Mouse (Mus musculus): ENCODE measurements at regions not wholly inside any gene's neighbourhood (a gene's known extent, or its start where the extent isn't known, plus 50 kb on each side); places are given as distances from the start of the nearest gene placed in this dataset.
A peak's percentile ranks its signal among the peaks of the same experiment; 100 is the strongest.

DNA sequence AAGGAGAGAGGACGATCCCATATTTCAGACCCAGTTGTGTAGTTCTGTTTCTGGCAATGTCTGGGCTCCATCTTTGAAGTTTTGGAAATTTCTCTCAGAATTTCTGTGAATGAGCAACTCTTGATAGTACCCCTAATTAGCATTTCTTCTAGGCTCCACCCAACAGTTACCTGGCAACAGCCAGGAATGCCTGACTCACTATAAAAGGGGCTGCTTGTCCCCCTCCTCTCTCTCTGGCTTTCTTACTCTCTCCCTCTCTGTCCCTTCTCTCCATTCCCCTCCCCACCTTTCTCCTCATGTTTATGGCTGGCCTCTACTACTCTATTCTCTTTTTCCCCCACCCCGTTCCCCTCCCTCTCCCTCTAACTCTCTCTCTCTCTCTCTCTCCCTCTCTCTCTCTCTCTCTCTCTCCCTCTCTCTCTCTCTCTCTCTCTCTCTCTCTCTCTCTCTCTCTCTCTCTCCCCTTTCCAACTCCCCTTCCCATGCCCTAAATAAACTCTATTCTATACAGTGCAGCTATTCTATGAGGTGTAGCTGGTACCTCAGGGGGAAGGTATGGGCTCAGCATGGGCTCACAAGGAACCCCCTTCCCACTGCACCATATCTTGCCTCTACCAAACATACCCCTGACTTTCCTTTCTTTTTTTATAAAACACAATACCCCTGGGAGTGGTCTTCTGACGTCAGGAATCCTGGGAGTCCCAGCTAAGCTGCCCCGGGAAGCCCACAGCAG lies 118.7 kb upstream of the Prok2 start:
- no peak for DNase-seq (ENCODE audit: extremely low spot score, low read depth, low spot score)

DNA sequence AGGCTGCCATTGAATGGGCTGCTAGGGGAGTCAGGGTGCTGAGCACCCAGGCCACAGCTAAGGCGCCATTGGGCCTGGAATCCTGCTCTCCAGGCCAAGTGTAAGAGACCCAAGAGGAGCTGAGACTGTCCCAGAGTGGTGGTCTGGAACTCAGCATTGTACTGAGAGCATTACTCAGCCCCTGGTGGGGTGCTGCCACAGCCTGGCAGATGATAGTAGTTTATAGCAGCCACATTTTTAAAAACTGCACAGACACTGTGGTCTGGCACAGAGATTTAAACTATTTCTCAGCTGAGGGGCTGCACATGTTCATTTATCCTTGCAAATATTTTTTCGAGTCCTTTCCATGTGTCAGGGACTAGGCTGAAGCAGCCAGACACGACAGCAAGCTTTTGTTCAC lies 117.3 kb upstream of the Prok2 start:
- DNase-seq (ENCODE audit: extremely low spot score, low read depth, low spot score), result no peak

DNA sequence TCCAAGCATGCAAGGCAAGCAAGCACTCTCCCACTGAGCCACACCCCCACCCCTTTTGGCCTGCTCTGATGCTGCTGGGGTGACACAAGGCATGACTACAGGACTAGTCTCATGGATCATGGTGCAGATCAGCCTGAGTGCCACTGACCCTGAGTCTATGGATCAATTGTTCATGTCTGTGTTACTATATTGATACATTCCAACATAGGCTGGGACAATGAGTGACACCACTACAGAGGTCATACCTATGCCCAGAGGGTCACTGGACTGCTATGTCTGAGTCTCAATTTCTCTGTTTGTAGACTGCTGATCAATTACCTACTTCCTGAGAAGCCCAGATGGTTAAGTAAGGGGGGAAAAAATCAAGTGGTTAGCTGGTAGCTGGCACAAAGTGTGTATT lies 116.5 kb upstream of the Prok2 start:
- no peak for DNase-seq (ENCODE audit: extremely low spot score, low read depth, low spot score)

DNA sequence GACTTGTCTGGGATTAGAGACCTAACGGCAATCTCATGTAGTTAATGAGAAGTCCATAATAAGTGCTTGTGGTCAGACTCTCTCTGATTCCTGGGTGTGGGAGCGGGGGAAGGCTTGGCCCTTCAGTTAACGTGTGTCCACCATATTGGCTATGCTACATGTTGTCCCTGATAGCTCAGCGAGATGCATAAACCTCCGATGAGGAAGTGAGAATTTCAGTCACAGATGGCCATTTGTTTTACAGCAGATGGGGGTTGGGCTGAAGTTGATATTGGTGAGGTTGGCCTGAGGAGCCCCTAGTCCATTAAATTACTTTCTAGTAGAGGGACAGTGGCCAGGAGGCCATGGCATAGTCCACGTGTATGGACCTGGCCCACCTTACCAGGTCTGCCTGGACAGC lies 114.6 kb upstream of the Prok2 start:
- DNase-seq (ENCODE audit: extremely low spot score, low read depth, low spot score), result no peak

DNA sequence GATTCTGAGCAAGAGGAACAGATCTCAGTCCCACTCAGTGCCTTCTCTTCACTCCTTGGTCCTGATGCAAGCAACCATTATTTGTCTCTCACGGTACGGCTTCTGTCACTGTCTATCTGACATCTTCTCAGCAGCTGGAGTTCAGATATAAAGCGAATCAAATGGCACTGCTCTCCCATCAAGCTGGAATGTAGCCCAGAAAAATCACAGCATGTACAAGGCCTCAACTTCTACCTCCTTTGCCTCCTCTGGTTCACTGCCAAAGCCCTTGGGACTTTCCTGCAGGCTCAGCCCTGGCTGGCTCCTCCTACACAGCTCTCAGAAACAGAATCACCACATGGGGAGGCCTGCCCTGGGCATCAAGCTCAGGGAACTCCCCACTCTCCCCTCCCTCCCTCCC lies 107.1 kb upstream of the Prok2 start:
- DNase-seq (ENCODE audit: extremely low spot score, low read depth, low spot score), result no peak

DNA sequence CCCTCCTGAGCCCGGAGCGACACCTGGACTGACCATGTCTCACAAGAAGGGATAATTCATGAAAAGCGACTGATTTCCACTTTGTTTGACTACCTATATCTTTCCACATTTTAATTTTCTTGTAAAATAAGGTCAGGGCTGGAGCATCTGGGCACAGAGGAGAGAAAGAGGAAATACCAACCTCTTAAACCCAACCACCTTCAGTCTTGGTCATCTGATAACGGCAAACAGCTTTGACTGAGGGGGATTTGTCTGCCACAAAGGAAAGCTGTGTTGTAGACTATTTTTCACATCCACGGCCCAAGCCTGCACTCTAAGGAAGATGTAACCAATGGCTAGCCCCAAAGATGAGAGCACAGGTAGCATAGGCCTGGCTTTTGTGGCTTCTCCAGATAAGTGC lies 101.4 kb upstream of the Prok2 start:
- no peak for DNase-seq (ENCODE audit: extremely low spot score, low read depth, low spot score)

DNA sequence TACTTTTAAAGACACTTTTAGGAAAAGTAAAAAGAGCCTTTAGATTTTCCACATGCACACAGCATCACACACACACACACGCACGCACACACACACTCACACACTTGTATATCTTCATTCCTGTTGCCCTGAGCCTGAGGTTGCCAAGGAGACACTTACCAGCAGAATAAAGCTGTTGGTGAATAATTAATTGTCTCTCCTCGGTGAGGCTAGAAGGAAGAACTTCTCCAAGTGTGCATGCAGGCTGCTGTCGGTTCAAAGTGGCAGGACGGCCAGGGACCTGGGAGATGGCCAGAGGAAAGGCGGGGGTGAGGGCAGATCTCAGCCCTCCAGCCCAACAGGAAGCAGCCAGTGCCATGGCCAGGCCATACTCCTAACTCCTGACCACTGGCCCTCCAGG lies 98.6 kb upstream of the Prok2 start:
- no peak for DNase-seq (ENCODE audit: extremely low spot score, low read depth, low spot score)

DNA sequence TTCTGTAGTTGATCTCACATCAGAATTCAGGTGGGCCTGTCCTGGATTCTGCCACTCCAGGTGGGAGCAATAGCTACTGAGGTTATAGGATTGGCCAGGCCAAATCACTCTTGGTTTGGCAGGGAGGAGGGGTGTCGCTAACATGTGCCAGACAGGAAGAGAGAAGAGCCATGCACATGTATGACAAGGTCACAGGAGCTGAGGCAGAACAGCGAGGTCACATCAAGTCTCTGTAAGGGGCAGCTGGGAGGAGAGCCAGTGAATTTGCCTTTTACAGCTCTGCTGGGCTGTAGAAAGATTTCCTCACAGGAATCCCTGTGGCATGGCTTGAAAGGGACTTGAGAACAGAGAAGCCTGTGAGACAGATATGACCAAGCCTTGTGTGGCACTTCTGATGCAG lies 96.3 kb upstream of the Prok2 start:
- no peak for DNase-seq (ENCODE audit: extremely low spot score, low read depth, low spot score)

DNA sequence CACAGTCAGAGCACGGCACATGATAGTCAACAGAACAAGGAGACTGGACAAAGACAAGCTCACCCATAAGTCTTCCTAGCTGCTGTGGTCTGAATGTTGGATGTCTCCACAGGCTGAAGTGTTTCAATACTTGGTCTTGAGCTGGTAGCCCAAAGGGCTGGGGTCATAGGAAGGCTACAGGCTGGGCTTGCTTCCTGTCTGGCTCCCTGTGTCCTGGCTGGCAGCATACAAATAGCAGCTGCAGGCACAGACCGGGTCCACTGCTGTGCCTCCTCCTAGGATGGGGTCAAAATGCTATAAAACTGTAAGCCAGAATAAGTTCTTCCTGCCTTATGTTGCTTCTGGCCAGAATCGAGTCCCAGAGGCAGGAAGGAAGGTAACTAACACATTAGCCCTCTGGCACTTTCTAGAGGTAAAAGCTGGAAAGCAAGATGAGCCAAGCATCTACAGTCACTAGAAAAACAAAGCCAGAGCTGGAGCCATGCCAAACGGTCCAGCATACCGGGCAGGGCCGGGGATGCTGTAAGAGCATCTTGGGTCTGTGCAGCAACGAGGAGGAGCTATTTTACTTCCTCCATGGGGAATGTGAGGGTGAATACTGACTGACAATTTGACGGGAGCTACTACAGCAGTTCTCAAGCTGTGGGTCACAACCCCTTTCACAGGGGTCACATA lies 93.2 kb upstream of the Prok2 start:
- no peak for DNase-seq (ENCODE audit: extremely low spot score, low read depth, low spot score)

DNA sequence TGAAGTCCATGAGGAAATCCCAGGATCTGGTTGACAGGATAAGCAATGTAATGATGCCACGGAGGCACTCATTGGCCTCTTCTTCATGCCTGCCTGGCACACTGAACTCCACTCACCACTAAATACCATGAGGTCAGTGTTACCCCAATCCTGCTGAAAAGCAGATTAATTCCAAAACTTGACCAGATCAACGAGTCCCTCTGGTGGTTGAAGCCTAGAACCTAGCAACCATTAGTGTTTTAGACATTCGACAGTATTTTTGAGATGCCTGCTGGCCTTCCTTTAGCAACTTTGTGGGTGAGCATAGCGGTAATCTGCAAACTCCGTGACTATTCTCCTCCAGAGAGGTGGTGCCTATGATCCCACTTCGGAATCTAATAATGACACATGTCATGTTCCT lies 92.3 kb upstream of the Prok2 start:
- DNase-seq (ENCODE audit: extremely low spot score, low read depth, low spot score), result no peak

DNA sequence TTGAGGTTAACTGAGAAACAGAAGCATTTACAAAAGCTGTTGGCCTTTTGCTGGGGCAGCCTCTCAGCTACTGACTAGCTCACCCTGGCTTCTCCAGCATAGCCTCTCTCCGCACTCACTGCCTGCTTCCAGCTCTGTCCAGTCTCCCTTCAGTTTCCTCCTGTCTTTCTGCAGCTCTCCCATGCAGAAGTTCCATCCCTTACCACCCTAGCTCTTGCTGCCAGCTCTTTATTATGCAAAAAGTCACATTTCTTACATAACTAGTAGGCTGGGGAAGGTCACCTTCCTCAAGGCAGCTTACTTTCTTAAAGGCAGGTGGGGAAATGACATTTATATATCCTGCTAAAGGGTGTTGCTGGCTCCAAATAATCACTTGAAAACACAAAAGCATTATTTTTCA lies 91.1 kb upstream of the Prok2 start:
- DNase-seq (ENCODE audit: extremely low spot score, low read depth, low spot score), result no peak

DNA sequence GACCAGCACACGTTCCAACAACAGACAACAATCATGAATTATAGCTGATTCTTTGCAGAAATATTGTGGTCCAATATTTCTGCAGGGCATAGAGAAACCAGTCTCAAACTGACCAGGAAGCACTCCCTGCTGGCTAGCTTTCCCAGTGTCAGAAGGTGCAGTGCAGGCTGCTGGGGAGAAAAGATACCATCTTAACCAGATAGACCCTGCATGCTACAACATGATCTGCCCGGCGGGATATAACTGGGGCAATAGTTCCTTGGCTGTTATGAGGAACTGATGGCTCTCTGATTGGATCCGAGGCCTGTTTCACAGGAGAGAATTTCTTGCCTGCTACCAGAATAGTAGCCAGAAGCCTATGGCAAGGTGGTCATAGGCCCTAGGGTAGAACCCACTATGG lies 86.9 kb upstream of the Prok2 start:
- no peak for DNase-seq (ENCODE audit: extremely low spot score, low read depth, low spot score)

DNA sequence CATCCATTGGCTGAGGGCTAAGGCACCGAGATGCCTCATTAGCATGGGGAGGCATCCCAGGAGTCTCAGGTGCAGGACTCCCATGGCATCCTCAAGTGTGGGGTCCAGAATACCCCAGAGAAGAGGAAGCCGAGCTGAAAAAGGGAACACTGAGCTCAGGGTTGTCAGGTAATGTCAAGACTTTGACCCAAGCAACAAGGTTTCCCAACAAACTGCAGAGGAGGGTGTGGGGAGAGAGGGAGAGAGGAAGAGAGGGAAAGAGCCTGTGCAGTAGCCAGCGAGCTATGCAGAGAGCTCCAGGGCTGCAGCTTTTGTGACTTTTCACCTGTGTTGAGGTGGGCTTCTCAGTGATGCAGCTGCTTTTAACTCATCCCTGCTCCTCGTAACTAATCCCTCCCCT lies 85.7 kb upstream of the Prok2 start:
- no peak for DNase-seq (ENCODE audit: extremely low spot score, low read depth, low spot score)

DNA sequence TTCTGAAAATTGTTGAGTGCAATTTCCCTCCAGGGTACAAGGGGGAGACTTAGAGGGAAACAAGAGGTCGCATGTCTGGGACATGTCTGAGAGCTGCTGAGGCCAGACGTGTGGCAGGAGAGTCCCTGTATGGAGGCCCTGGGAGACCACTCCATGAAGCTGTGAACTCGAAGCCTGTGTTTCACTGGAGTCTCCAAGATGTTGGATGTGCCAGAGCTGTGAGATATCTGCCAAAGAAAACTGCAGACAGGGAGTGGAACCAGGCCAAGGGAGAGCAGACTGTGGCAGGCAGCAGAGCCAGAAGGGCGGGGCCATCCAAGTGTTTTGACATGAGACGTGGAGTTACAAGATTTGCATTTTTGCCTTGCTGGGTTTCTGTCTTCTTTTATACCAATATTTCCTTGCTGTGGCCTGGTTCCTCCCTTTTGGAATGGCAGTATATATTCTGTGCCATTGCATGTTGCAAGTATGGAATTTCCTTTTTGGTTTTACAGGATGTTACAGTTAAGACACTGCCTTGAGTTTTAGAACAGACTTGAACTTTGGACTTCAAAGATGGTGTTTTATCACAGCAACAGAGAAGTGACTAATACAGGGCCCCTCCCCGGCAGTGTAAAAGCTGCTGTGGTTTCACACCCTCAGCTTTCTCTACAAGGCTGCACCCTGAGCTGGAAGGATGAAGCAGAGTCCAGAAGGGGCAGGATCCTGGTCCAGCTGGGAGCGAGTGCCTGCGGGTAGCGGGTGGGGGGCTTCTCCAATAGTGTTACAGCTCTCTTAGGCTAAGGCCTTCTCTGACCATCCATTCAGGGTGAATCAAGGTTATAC lies 85.0 kb upstream of the Prok2 start:
- DNase-seq (ENCODE audit: extremely low spot score, low read depth, low spot score), result no peak

DNA sequence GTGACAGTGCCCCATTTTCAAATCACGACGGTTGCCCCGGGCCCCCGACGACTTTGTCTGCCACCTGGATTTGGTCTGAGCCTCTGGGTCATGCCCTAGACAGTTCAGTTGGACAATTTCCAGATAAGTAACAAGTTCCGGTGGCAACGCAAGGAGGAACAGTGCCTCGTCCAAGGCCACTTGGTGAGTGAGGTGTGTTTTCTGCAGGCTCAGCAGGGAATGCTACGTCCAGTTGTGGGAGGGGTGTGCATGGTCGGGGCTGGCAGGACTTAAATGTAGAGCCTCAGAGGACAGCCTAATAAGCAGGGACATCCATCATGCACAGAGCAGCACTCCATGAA lies 78.7 kb upstream of the Prok2 start:
- DNase-seq (ENCODE audit: extremely low spot score, low read depth, low spot score), result no peak

DNA sequence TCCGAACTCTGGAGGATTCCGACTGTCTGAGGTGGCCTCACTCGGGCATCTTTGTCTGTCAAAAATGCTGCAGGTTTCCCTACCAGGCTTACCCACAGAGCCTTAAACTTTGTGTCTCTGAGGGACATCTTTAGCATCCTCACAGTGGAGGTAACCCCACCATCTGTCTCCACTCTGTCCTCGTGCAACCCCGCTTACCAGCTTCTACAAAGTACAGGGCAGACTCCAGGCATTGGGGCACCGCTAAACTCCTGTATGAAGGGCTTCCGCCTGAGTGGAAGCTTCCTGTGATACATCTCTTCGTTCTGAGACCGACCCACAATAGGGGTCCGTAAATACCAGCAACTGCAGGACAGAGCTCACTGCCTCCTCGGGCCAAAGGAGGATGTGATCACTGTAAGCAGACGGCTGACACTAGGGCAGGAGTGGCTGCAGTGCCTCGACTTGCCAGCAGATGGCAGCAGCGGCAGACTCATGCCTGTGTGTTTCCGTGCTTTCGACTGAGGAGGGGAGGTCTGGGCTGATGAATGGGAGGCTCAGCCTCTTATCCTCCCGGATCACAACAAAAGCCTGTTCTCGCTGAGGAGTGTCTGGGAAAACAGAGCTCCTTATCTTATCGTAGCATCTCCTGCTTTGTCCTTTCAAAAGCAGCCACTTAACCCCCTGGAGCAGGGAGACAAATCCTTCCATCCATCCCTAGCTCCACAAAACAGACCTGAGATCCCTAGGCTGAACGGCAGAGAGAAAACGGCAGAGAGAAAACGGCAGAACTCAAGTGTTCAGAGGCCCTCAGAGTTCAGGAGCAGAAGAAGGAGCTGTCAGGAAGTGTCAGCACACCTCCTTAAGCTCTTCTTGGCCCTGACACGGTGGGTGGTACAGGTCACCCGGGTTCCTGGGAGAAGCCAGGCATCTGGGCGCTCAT lies 78.1 kb upstream of the Prok2 start:
- DNase-seq (ENCODE audit: extremely low spot score, low read depth, low spot score), result peak; percentile 78

DNA sequence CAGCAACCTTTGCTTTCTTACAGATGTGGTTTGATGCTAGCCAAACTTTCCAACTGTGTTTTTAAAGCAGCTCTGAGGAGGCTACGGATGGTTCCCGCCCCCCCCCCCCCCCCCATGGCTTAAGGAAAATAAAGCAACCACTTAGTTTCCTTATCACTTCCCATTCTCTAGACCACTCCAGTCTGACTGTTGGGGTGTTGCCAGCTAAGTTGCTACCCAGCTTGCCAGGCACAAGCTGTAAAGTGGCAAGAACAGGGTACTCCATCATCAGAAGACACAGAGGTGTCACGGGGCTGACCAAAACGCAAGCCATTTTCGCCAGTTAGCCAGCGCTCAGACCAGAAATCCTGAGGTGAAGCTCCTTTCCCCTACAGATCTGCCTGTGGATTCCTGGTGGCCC lies 74.7 kb upstream of the Prok2 start:
- DNase-seq (ENCODE audit: extremely low spot score, low read depth, low spot score), result no peak

DNA sequence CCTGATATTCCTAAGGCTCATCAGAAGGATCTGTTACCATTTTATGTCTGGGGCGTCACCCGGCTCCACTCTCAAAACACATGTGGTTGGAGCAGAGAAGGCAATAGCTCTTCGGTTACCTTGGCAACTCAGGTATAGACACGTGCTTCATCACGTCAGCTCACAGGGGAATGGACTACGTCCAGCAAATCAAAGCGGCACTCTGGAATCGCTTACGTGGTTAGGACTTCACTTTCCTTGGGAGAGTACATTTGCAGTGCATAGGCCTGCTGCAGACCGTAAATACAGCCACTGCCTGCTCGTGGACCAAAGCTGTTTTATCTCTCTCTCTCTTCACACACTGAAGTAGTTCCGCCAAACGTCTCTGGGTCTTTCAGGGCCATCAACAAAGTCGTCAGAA lies 74.1 kb upstream of the Prok2 start:
- DNase-seq (ENCODE audit: extremely low spot score, low read depth, low spot score), result no peak

DNA sequence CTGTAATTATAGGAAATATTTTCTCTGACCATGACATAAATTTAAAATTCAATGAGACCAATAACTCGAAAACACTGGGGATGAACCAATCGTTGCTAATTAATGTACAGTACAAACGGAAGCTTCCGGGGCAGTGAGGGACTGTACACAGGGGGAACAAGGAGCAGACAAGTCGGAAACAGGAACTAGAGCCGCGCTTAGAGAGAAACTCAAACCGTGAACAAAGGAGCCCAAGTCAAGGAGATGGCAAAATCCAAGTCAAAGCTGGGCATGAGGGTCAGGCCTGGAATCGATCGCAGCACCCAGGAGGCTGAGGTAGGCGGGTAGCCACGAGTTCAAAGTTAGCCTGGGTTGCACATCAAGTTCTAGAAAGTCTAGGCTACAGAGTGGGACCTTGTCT lies 70.2 kb upstream of the Prok2 start:
- DNase-seq (ENCODE audit: extremely low spot score, low read depth, low spot score), result no peak

DNA sequence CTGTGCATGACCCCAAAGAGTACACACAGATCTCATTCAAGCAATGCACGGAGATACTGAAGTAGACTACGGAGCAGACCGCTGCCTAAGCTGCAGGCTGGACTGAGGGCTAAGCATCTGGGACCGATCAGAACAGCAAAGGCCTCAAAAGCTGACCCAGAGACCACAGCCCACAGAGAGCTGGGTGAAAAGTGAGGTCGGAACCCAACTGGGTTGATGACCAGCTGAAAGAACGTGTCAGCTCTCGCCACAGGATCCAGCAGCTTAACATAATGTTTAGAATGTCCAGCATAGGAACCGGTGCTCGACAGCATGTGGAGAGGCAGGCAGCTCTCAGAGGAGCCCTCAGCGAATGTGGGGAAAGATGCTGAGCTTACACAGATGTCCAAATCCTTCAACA lies 67.4 kb upstream of the Prok2 start:
- DNase-seq (ENCODE audit: extremely low spot score, low read depth, low spot score), result no peak

DNA sequence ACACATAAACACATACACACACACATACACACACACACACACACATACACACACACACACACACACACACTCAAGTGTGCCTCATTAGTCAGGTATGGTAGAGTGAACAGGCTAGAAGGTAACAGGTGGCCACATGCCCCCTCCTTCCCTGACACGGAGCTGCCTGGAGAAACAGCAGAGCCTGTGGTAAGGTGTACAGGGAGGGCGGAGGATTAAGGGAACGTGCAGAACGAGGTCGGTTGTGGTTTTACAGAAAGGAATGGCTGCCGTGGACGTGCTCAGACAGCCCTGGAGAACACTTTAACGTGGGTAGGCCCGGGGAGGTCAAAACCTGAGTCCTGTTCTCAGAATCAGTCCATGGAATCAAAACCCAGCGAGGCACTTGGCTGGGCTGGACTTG lies 66.2 kb upstream of the Prok2 start:
- no peak for DNase-seq (ENCODE audit: extremely low spot score, low read depth, low spot score)

Data from hindlimb bud, embryonic 11.5 days (tissue).